Mouse (Mus musculus) myocyte (in vitro differentiated cells): ENCODE data around the gene Tubb4a. TPM values are rescaled to one million over a fixed set of nuclear protein-coding genes. Genes with fewer than 3 reads are reported as not detected.

Experiments used
- H3K27me3 ChIP-seq: one replicate; pipeline ENCODE4 v1.6.1; 2011; ENCODE audit not compliant: control insufficient read depth, insufficient read depth, insufficient read length
- H3K36me3 ChIP-seq: one replicate; pipeline ENCODE4 v1.6.1; 2011; ENCODE audit not compliant: control insufficient read depth, insufficient read depth
- H3K4me2 ChIP-seq: one replicate; pipeline ENCODE4 v1.6.1; 2011; ENCODE audit warnings: low read depth, control low read depth
- H3K4me3 ChIP-seq: one replicate; pipeline ENCODE4 v1.5.1; 2011; ENCODE audit warnings: mild to moderate bottlenecking, control low read depth, moderate library complexity
- H3K79me2 ChIP-seq: one replicate; pipeline ENCODE4 v1.6.1; 2011; ENCODE audit not compliant: control insufficient read depth, insufficient read depth
- H3ac ChIP-seq: one replicate; pipeline ENCODE4 v1.6.1; 2011; ENCODE audit not compliant: control insufficient read depth, insufficient read length
- CEBPB ChIP-seq: IDR thresholded peaks from 2 replicates; pipeline ENCODE4 v1.6.1; 2011; ENCODE audit warnings: mild to moderate bottlenecking, moderate library complexity; ENCODE audit not compliant: poor library complexity, insufficient read depth, severe bottlenecking
- E2F4 ChIP-seq: IDR thresholded peaks from one replicate; pipeline ENCODE4 v1.6.1; 2011; ENCODE audit warnings: mild to moderate bottlenecking, control low read depth, moderate library complexity; ENCODE audit not compliant: insufficient read depth
- MAX ChIP-seq: IDR thresholded peaks from one replicate; pipeline ENCODE4 v1.6.1; 2011; ENCODE audit warnings: low read depth, mild to moderate bottlenecking, control low read depth
- MYOD1 ChIP-seq, 3 experiments: IDR thresholded peaks; one replicate each; pipeline ENCODE4 v1.6.1; 2011; ENCODE audit warnings: control low read depth in 2 of 3, low read depth in 2 of 3, mild to moderate bottlenecking in 2 of 3, moderate library complexity in 1 of 3; ENCODE audit not compliant: insufficient read length in 2 of 3, control insufficient read depth in 1 of 3
- MYOG ChIP-seq, 3 experiments: IDR thresholded peaks; one replicate each; pipeline ENCODE4 v1.6.1; 2011; ENCODE audit warnings: control low read depth in 2 of 3, low read depth in 2 of 3, mild to moderate bottlenecking in 2 of 3; ENCODE audit not compliant: insufficient read length in 2 of 3, control insufficient read depth in 1 of 3, insufficient read depth in 1 of 3
- POLR2A ChIP-seq: IDR thresholded peaks from one replicate; pipeline ENCODE4 v1.6.1; 2011; ENCODE audit warnings: low read depth, mild to moderate bottlenecking, control low read depth, moderate library complexity; ENCODE audit not compliant: insufficient read length
- POLR2AphosphoS2 ChIP-seq: IDR thresholded peaks from one replicate; pipeline ENCODE4 v1.6.1; 2011; ENCODE audit warnings: low read depth, control low read depth; ENCODE audit not compliant: insufficient read length
- REST ChIP-seq: IDR thresholded peaks from one replicate; pipeline ENCODE4 v1.6.1; 2011; ENCODE audit warnings: mild to moderate bottlenecking, control low read depth, moderate library complexity; ENCODE audit not compliant: insufficient read depth, insufficient read length
- SRF ChIP-seq: IDR thresholded peaks from one replicate; pipeline ENCODE4 v1.6.1; 2011; ENCODE audit warnings: low read depth; ENCODE audit not compliant: control insufficient read depth, insufficient read length
- TCF12 ChIP-seq: IDR thresholded peaks from one replicate; pipeline ENCODE4 v1.6.1; 2011; ENCODE audit warnings: mild to moderate bottlenecking, control low read depth; ENCODE audit not compliant: poor library complexity, insufficient read depth, severe bottlenecking
- TCF3 ChIP-seq: IDR thresholded peaks from one replicate; pipeline ENCODE4 v1.6.1; 2011; ENCODE audit warnings: low read depth, control low read depth; ENCODE audit not compliant: insufficient read length
- USF1 ChIP-seq: IDR thresholded peaks from one replicate; pipeline ENCODE4 v1.6.1; 2011; ENCODE audit warnings: low read depth, mild to moderate bottlenecking, control low read depth, moderate library complexity
- polyA plus RNA-seq: library from polyadenylated mRNA; unstranded; fragments of >200 nt; fragmentation: generic; extraction: Trizol; gene quantifications from one replicate; pipeline ENCODE4 v1.2.1, GENCODE M21; 2012; ENCODE audit warnings: missing spikeins

Gene Tubb4a
- polyA plus RNA-seq, 1 experiment = 0.14 TPM

DNA sequence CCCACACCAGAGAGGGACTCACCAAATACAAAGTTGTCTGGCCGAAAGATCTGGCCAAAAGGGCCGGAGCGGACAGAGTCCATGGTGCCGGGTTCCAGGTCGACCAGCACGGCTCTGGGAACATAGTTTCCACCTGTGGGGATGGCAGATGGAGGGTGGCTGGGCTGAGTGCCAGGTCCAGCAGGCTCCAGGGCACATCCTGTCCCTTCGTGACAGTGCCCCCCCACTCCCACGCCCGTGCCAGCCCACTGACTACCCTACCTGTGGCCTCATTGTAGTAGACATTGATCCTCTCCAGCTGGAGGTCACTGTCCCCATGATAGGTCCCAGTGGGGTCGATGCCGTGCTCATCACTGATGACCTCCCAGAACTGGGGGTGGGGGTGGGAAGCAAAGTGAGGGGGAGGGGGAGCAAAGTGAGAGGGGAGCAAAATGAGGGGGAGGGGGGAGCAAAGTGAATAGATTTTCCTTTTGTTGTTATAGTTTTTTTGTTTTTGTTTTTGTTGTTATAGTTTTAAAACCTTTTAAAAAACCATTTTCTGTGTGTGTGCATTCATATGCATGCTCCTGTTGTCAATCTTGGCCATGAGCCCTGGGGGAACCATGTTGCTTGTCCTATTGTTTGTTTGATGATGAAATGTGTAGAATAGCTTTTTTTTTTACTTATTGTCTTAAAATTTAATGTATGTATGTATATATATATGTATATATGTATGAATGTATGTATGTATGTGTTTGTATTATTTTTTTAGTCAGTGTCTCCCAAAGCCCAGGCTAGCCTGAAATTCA is 1.4 kb downstream of the Tubb4a start:
- Histone ChIP-seq H3K4me3 (no peak overlapping the region), H3ac (no peak overlapping the region), H3K36me3 (no peaks in the 10 kb centered on the region), H3K27me3 (peaks cover 39% of the 10 kb centered on the region), H3K79me2 (no peaks in the 10 kb centered on the region), H3K4me2 (no peak overlapping the region)
- no peak for TF ChIP-seq POLR2AphosphoS2

DNA sequence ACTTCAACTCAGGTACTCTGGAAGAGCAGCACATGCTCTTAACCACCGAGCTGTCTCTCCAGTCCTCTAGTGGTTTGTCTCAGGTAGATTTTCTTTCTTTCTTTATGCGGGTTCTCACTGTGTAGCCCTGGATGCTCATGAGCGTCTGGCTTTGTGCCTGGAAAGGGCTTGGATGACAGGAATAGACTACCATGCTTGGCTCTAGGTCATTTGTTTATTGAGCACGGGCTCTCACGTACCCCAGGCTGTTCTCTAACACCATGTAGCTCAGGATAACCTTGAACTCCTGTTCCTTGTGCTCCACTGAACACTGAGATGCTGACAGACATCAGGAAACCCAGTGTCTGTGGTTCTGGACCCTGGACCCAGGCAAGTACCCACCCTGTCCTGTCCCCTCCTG is 5.1 kb downstream of the Tubb4a start:
- Histone ChIP-seq H3K4me2 (no peak overlapping the region), H3K36me3 (no peaks in the 10 kb centered on the region), H3K27me3 (peaks cover 39% of the 10 kb centered on the region), H3K79me2 (no peaks in the 10 kb centered on the region), H3K4me3 (no peak overlapping the region), H3ac (no peak overlapping the region)
- TF ChIP-seq POLR2A = no peak
- no peak for TF ChIP-seq SRF
- TF ChIP-seq TCF3 = no peak
- no peak for TF ChIP-seq E2F4
- no peak for TF ChIP-seq POLR2AphosphoS2
- TF ChIP-seq MYOD1 (IDR thresholded peaks at IDR 0.05; ENCODE audit: control insufficient read depth in 1 of 3, insufficient read length in 2 of 3, low read depth in 2 of 3) = no peak
- no peak for TF ChIP-seq USF1
- no peak for TF ChIP-seq CEBPB
- no peak for TF ChIP-seq MYOG (IDR thresholded peaks at IDR 0.05; ENCODE audit: control insufficient read depth in 1 of 3, insufficient read depth in 1 of 3, insufficient read length in 2 of 3, low read depth in 2 of 3)
- TF ChIP-seq REST = no peak

DNA sequence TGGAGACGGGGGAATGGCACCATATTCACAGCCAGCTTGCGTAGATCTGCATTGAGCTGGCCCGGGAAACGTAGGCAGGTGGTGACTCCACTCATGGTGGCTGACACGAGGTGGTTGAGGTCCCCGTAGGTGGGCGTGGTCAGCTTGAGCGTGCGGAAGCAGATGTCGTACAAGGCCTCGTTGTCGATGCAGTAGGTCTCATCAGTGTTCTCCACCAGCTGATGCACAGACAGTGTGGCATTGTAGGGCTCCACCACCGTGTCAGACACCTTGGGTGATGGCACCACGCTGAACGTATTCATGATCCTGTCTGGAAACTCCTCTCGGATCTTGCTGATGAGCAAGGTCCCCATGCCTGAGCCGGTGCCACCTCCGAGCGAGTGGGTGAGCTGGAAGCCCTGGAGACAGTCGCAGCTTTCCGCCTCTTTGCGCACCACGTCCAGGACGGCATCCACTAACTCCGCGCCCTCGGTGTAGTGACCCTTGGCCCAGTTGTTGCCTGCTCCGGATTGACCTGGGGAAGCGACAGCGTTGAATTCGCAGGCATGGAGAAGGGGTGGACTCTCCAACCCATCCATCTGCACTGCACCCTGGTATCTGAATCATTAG is 6.2 kb downstream of the Tubb4a start:
- no peak for TF ChIP-seq CEBPB
- TF ChIP-seq TCF12 = no peak
- no peak for TF ChIP-seq TCF3
- no peak for TF ChIP-seq REST
- TF ChIP-seq MYOG (IDR thresholded peaks at IDR 0.05; ENCODE audit: control insufficient read depth in 1 of 3, insufficient read depth in 1 of 3, insufficient read length in 2 of 3, low read depth in 2 of 3) = no peak
- TF ChIP-seq POLR2AphosphoS2 = no peak
- TF ChIP-seq USF1 = no peak
- no peak for TF ChIP-seq POLR2A
- TF ChIP-seq E2F4 = no peak
- no peak for TF ChIP-seq SRF
- no peak for TF ChIP-seq MYOD1 (IDR thresholded peaks at IDR 0.05; ENCODE audit: control insufficient read depth in 1 of 3, insufficient read length in 2 of 3, low read depth in 2 of 3)
- no peak for TF ChIP-seq MAX
- H3ac ChIP-seq = no peak overlapping the region
- no peak overlapping the region for H3K4me2 ChIP-seq
- H3K36me3 ChIP-seq = no peaks in the 10 kb centered on the region
- H3K4me3 ChIP-seq = no peak overlapping the region
- H3K79me2 ChIP-seq = no peaks in the 10 kb centered on the region
- peaks cover 38% of the 10 kb centered on the region for H3K27me3 ChIP-seq

DNA sequence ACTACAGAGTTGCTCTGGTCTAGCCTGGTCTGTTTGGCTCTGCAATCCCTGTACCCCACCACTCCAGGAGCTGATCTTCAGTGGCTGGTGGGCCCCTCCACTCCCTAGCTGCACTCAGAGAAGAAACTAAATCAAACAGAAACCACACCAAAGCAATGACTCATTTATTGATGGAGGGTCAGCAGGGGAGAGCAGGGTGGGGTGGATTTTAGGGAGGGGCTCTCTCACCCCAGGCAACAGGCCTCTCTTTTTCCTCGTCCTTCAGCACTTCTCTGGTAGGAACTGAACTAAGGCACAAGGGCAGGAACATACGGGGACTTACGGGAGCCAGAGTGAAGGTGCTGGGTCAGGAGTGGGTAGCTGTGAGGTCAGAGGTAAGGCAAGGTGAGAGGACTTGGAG is 7.7 kb downstream of the Tubb4a start:
- Histone ChIP-seq H3K36me3 (no peaks in the 10 kb centered on the region), H3K79me2 (no peaks in the 10 kb centered on the region), H3ac (no peak overlapping the region), H3K27me3 (peaks cover 42% of the 10 kb centered on the region), H3K4me2 (no peak overlapping the region), H3K4me3 (no peak overlapping the region)
- TF ChIP-seq TCF3 (no peak), SRF (no peak), USF1 (no peak), TCF12 (no peak), MYOD1 (IDR thresholded peaks at IDR 0.05; ENCODE audit: control insufficient read depth in 1 of 3, insufficient read length in 2 of 3, low read depth in 2 of 3) (no peak), POLR2A (no peak), CEBPB (no peak), REST (no peak)

DNA sequence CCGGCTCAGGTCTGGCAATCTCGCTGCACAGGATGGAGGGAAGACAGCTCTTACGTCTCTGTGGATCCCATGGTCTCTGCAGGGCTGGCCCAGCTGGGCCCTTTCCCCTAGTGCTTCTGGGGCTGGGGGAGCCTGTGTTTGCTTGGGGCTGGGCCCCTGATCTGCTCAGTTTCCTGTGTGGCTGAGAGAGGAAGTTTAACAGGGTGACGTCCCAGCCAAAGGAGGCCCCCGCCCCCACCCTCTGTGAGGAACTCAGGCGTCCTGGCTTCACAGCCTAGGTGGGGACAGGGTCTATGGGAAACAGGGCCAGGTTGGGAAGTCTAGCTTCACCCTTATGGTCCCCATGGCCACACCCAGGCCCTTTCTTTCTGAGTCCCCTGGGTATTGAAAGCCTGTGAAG is 9.2 kb downstream of the Tubb4a start, which contains the start of gene Dennd1c:
Gene Dennd1c (minus strand): TSS at position 179 of the 400 bp plus-strand sequence.
- TF ChIP-seq TCF3 = no peak
- no peak for TF ChIP-seq CEBPB
- TF ChIP-seq POLR2A = no peak
- H3K79me2 ChIP-seq = no peaks in the 10 kb centered on the region
- no peak within 1 kb of the TSS for H3K4me2 ChIP-seq
- H3K27me3 ChIP-seq = peaks cover 38% of the 10 kb centered on the region
- no peak within 1 kb of the TSS for H3K4me3 ChIP-seq
- no peaks in the 10 kb centered on the region for H3K36me3 ChIP-seq
- H3ac ChIP-seq = no peak within 1 kb of the TSS
